In the genomic region with DNA sequence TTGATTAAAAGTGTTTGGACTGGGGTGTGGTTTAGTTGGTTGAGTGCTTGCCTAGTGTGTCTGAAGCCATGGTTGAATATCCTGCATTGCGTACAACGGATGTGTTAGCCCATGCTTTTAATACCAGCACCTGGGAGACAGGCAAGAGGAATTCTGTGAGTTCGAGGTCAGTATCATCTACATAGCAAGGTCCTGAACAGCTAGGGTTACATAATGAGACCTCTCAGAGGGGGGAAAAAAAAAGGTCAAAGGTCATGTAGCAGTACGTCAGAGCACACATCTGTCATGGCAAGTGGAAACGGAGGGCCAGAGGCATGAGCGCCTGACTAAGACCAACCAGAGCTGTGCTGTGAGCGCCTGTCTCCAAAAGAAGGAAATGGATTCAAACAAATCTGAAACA, we compare ENCODE assay signal across 8 mouse cellular contexts. TPM values are rescaled to one million over a fixed set of nuclear protein-coding genes. Genes with fewer than 3 reads are reported as not detected.
A peak's percentile ranks its signal among the peaks of the same experiment; 100 is the strongest.
DNase-seq lines count a peak whose midpoint lies in the region; ATAC-seq and TF ChIP-seq lines count a peak whose summit lies in the region.

No protein-coding gene starts in this region.

- H3K9me3 ChIP-seq in neural tube, embryonic 11.5 days (ENCODE audit: control insufficient read depth, low read length): no peaks in the 10 kb centered on the region
- no peaks in the 10 kb centered on the region for H3K9me3 ChIP-seq in forebrain, postnatal 0 days (ENCODE audit: low read length)
- no peaks in the 10 kb centered on the region for H3K9me3 ChIP-seq in liver, embryonic 16.5 days (replicated peaks; ENCODE audit: control insufficient read depth, low read length)

- peak overlapping the region; percentile 99; the same call in 1 of the 2 replicates for H3K4me3 ChIP-seq in neural tube, embryonic 11.5 days (ENCODE audit: low read depth, low read length)
- peak overlapping the region; percentile 93; the same call in 1 of the 2 replicates for H3K4me3 ChIP-seq in forebrain, postnatal 0 days (ENCODE audit: low read depth, low read length)
- H3K4me3 ChIP-seq in liver, embryonic 16.5 days (ENCODE audit: low read depth, low read length): no peak overlapping the region

- peaks cover 18% of the 10 kb centered on the region for H3K36me3 ChIP-seq in neural tube, embryonic 11.5 days (ENCODE audit: control insufficient read depth, insufficient read depth, low read length)
- H3K36me3 ChIP-seq in forebrain, postnatal 0 days (ENCODE audit: insufficient read depth): peaks cover 15% of the 10 kb centered on the region
- peaks cover 18% of the 10 kb centered on the region for H3K36me3 ChIP-seq in liver, embryonic 16.5 days (ENCODE audit: control insufficient read depth, insufficient read depth)

- no peaks in the 10 kb centered on the region for H3K27me3 ChIP-seq in neural tube, embryonic 11.5 days (ENCODE audit: control insufficient read depth, insufficient read depth, low read length)
- no peaks in the 10 kb centered on the region for H3K27me3 ChIP-seq in forebrain, postnatal 0 days (ENCODE audit: insufficient read depth, low read length)
- H3K27me3 ChIP-seq in liver, embryonic 16.5 days (ENCODE audit: control insufficient read depth, insufficient read depth, low read depth, low read length): no peaks in the 10 kb centered on the region

- DNase-seq in neural tube, embryonic 11.5 days (ENCODE audit: low spot score): no peak
- DNase-seq in neural tube, embryonic 10.5 days (ENCODE audit: extremely low spot score, low spot score): no peak
- DNase-seq in forebrain, postnatal 0 days: no peak
- DNase-seq in gastrocnemius, adult 18-20 months (ENCODE audit: low spot score): no peak
- DNase-seq in layer of hippocampus, adult 11-12 months (ENCODE audit: low spot score): no peak

- H3K27ac ChIP-seq in neural tube, embryonic 11.5 days (ENCODE audit: low read depth, low read length): no peak overlapping the region
- H3K27ac ChIP-seq in forebrain, postnatal 0 days (ENCODE audit: low read depth, low read length): peak overlapping the region; percentile 41; the same call in 1 of the 2 replicates
- H3K27ac ChIP-seq in liver, embryonic 16.5 days (ENCODE audit: low read length): 0 out of 2 replicates have a peak overlapping the region, but pooled peaks have one; percentile 47

- TF ChIP-seq CTCF in forebrain, postnatal 0 days (IDR thresholded peaks at IDR 0.05; ENCODE audit: low read depth): no peak

- 41% methylated on average over 7 of the region's 7 CpGs for WGBS in neural tube, embryonic 11.5 days
- WGBS in forebrain, postnatal 0 days: 47% methylated on average over 7 of the region's 7 CpGs
- WGBS in liver, embryonic 16.5 days (ENCODE audit: insufficient replicate concordance): 66% methylated on average over 7 of the region's 7 CpGs

- H3K9ac ChIP-seq in neural tube, embryonic 11.5 days (ENCODE audit: low read length): peak overlapping the region; percentile 14; the same call in 1 of the 2 replicates
- no peak overlapping the region for H3K9ac ChIP-seq in forebrain, postnatal 0 days
- H3K9ac ChIP-seq in liver, embryonic 16.5 days (ENCODE audit: low read depth, low read length): no peak overlapping the region

- peak overlapping the region; percentile 79 for H3K4me2 ChIP-seq in neural tube, embryonic 11.5 days (ENCODE audit: low read depth)
- H3K4me2 ChIP-seq in forebrain, postnatal 0 days (ENCODE audit: low read depth): peak overlapping the region; percentile 69
- no peak overlapping the region for H3K4me2 ChIP-seq in liver, embryonic 16.5 days (ENCODE audit: low read depth, low read length)

- peaks cover 21% of the 10 kb centered on the region for H3K4me1 ChIP-seq in neural tube, embryonic 11.5 days (ENCODE audit: control insufficient read depth, insufficient read depth, low read length)
- H3K4me1 ChIP-seq in forebrain, postnatal 0 days (ENCODE audit: insufficient read depth): peaks cover 11% of the 10 kb centered on the region
- peaks cover 37% of the 10 kb centered on the region for H3K4me1 ChIP-seq in liver, embryonic 16.5 days (ENCODE audit: control insufficient read depth, low read depth, low read length)

- ATAC-seq in neural tube, embryonic 11.5 days (ENCODE audit: insufficient read depth, low FRiP score, low TSS enrichment): no peak
- no peak for ATAC-seq in forebrain, postnatal 0 days
- no peak for ATAC-seq in liver, embryonic 16.5 days (ENCODE audit: low read depth)
- no peak for ATAC-seq in erythroblast, adult 5-6 weeks (replicated peaks; ENCODE audit: low FRiP score, poor library complexity, severe bottlenecking)
- no peak for ATAC-seq in megakaryocyte-erythroid progenitor cell, adult 5-6 weeks (replicated peaks; ENCODE audit: low FRiP score, low TSS enrichment, poor library complexity, severe bottlenecking)

RNA-seq across cellular contexts. Expression of gene Nedd4, which starts 3.4 kb away (rescaled TPM):
- 798 and 799 TPM in 2 replicates for polyA plus RNA-seq in neural tube, embryonic 11.5 days (2014; fragmentation: Nextera tagmentation; extraction: Ambion mirVana)
- total RNA-seq in forebrain, postnatal 0 days (2014; rRNA removed): 391 and 472 TPM in 2 replicates
- 180 and 278 TPM in 2 replicates for polyA plus RNA-seq in forebrain, postnatal 0 days (2015; fragmentation: Nextera tagmentation; extraction: Ambion mirVana)
- polyA plus RNA-seq in liver, embryonic 16.5 days (2015; fragmentation: Nextera tagmentation; extraction: Ambion mirVana): 94.7 and 98.2 TPM in 2 replicates
- 37.6 and 48.2 TPM in 2 replicates for total RNA-seq in erythroblast, adult 5-6 weeks (2015; ENCODE audit: low replicate concordance)
- 51.9 and 56.2 TPM in 2 replicates for total RNA-seq in erythroblast, adult 5-6 weeks (2017; ENCODE audit: low replicate concordance)
- 212 and 300 TPM in 2 replicates for total RNA-seq in megakaryocyte-erythroid progenitor cell, adult 5-6 weeks (2014; fragmentation: Nextera tagmentation)
- total RNA-seq in megakaryocyte-erythroid progenitor cell, adult 5-6 weeks (2017): 341 and 350 TPM in 2 replicates
- total RNA-seq in gastrocnemius, adult 18-20 months (2021): 100 to 1,000 TPM; 266 to 284 TPM
